Mouse (Mus musculus): ENCODE measurements around the gene Art3.

The Art3 gene

GRCm38 (mm10) chr5:92336743-92337142, 5.1 kb downstream of the Art3 start:
- no peak for DNase-seq (ENCODE audit: low spot score)

- DNase-seq (ENCODE audit: low spot score), result no peak
These were observed 9.0 kb downstream of the Art3 start for GRCm38 (mm10) chr5:92340606-92341005.

- no peak for DNase-seq (ENCODE audit: low spot score)
These were observed 13.4 kb downstream of the Art3 start for GRCm38 (mm10) chr5:92345006-92345405.

GRCm38 (mm10) chr5:92348794-92349413, 17.3 kb downstream of the Art3 start, which contains the start of gene Cxcl10:
TSS of gene Cxcl10 (minus strand) at chr5:92348889.
- peak; percentile 81 for DNase-seq (ENCODE audit: low spot score)

- DNase-seq (ENCODE audit: low spot score), result no peak
These were observed 18.1 kb downstream of the Art3 start for GRCm38 (mm10) chr5:92349731-92350130.

GRCm38 (mm10) chr5:92352716-92353115, 21.1 kb downstream of the Art3 start:
- DNase-seq (ENCODE audit: low spot score), result peak; percentile 65

GRCm38 (mm10) chr5:92353517-92353916, 21.9 kb downstream of the Art3 start:
- no peak for DNase-seq (ENCODE audit: low spot score)

- peak; percentile 51 for DNase-seq (ENCODE audit: low spot score)
These were observed 26.4 kb downstream of the Art3 start for GRCm38 (mm10) chr5:92358033-92358432.

- no peak for DNase-seq (ENCODE audit: low spot score)
These were observed 27.3 kb downstream of the Art3 start for GRCm38 (mm10) chr5:92358767-92359455.

- no peak for DNase-seq (ENCODE audit: low spot score)
These were observed 31.6 kb downstream of the Art3 start for GRCm38 (mm10) chr5:92363179-92363578.

GRCm38 (mm10) chr5:92364011-92364410, 32.4 kb downstream of the Art3 start:
- DNase-seq (ENCODE audit: low spot score), result no peak

- DNase-seq (ENCODE audit: low spot score), result no peak
These were observed 33.6 kb downstream of the Art3 start for GRCm38 (mm10) chr5:92365146-92365705.

- DNase-seq (ENCODE audit: low spot score), result peak; percentile 49
These were observed 34.9 kb downstream of the Art3 start for GRCm38 (mm10) chr5:92366565-92366964.

GRCm38 (mm10) chr5:92368392-92368791, 36.8 kb downstream of the Art3 start:
- DNase-seq (ENCODE audit: low spot score), result no peak

- no peak for DNase-seq (ENCODE audit: low spot score)
These were observed 37.7 kb downstream of the Art3 start for GRCm38 (mm10) chr5:92369151-92369994.

GRCm38 (mm10) chr5:92370392-92370791, 38.8 kb downstream of the Art3 start:
- DNase-seq (ENCODE audit: low spot score), result no peak

- DNase-seq (ENCODE audit: low spot score), result no peak
These were observed 39.3 kb downstream of the Art3 start for GRCm38 (mm10) chr5:92370891-92371290.

- no peak for DNase-seq (ENCODE audit: low spot score)
These were observed 39.8 kb downstream of the Art3 start for GRCm38 (mm10) chr5:92371361-92371976.

GRCm38 (mm10) chr5:92372605-92373004, 41.0 kb downstream of the Art3 start:
- DNase-seq (ENCODE audit: low spot score), result no peak

- DNase-seq (ENCODE audit: low spot score), result no peak
These were observed 43.1 kb downstream of the Art3 start for GRCm38 (mm10) chr5:92374721-92375142.

GRCm38 (mm10) chr5:92375368-92375767, 43.7 kb downstream of the Art3 start:
- no peak for DNase-seq (ENCODE audit: low spot score)

Measured in yolk sac, embryonic 10.5 days (tissue).